Mouse (Mus musculus) central nervous system, embryonic 18 days (tissue): ENCODE results near the gene Itch. TPM values are rescaled to one million over a fixed set of nuclear protein-coding genes. Genes with fewer than 3 reads are reported as not detected.

Experiments used
- polyA plus RNA-seq: library from polyadenylated mRNA; depleted of rRNA; stranded (reverse); fragments of >200 nt; gene quantifications from 2 replicates; pipeline ENCODE4 v1.2.3, GENCODE M21; 2012; rRNA removed

Itch gene
- polyA plus RNA-seq = 18.1 and 19.8 TPM in 2 replicates

GRCm38 (mm10) chr2:155133011-155133976 is at the start of gene Itch:
TSS of gene Itch (plus strand) at chr2:155133509.

GRCm38 (mm10) chr2:155236362-155236992 is 103.2 kb downstream of the Itch start, which contains the start of gene Dynlrb1:
TSS of gene Dynlrb1 (plus strand) at chr2:155236533.

GRCm38 (mm10) chr2:155276195-155276594 is 142.9 kb downstream of the Itch start, which contains the start of gene Map1lc3a:
TSS of gene Map1lc3a (plus strand) at chr2:155276297.

Other genes starting within 250 kb of the Itch start
- 58.7 and 62.8 TPM in 2 replicates for gene Eif2s2, start 240.6 kb upstream of the Itch start, polyA plus RNA-seq
- gene Gm14226, start 115.2 kb upstream of the Itch start, polyA plus RNA-seq = 0.08 and 0.12 TPM in 2 replicates
- 58.8 and 60.9 TPM in 2 replicates for gene Ahcy, start 59.0 kb upstream of the Itch start, polyA plus RNA-seq
- 910 and 959 TPM in 2 replicates for gene Dynlrb1, start 103.0 kb downstream of the Itch start, polyA plus RNA-seq
- gene Map1lc3a, start 142.8 kb downstream of the Itch start, polyA plus RNA-seq = 365 and 374 TPM in 2 replicates
- 60.8 and 61.6 TPM in 2 replicates for gene Pigu, start 223.9 kb downstream of the Itch start, polyA plus RNA-seq
- 89.8 and 90.7 TPM in 2 replicates for gene Trp53inp2, start 247.6 kb downstream of the Itch start, polyA plus RNA-seq